Mouse (Mus musculus): Measurements from ENCODE around the gene Ednrb. TPM values are rescaled to one million over a fixed set of nuclear protein-coding genes. Genes with fewer than 3 reads are reported as not detected.

Ednrb gene
- 1.5 and 2.5 TPM in 2 replicates for polyA plus RNA-seq (2012; rRNA removed; ENCODE audit: low replicate concordance)

DNA sequence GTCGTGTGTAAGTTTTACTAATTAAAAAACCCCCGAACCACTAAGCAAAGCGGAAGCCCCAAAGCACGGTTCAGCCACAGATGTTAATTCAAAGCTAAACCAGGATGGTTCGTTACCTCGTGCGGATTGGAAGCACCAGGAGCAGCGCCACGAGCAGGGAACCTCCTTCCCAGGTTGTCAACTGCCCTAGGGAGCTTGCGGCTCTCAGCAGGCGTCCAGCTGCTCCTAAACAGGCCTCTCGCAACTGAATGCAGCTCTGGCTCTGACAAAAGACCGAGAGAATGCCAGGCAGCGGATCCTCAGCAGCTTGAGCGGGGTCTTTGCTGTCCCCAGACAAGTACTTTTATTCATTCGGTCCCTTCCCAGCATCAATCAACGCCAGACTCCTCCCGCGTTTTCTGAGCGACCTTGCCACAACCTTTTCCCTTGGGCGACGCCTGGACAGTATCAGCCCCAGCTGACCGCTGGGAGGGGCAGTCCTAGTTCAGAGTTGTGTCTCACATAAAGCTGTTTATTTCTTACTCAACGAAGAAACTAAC, at the start of gene Ednrb:
TSS of gene Ednrb (minus strand) at position 392 of the 539 bp plus-strand sequence.

Other genes with a start within 250 kb of the Ednrb start
- 3.9 and 4.7 TPM in 2 replicates for gene Slain1, start 194.2 kb downstream of the Ednrb start, polyA plus RNA-seq (2012; rRNA removed; ENCODE audit: low replicate concordance)

Measured in duodenum, adult 2 months (tissue).